Mouse (Mus musculus) splenic B cell, adult 2 months (primary cell): ENCODE data around the gene Krt17.
"Not testable (repeated sequence)": the region's sequence is repeated elsewhere in the genome, so short reads cannot be mapped to it uniquely, and the experiment has no call there.

Experiments
- DNase-seq: peaks from one replicate; pipeline ENCODE4 v3.0.0-alpha.2; 2011; ENCODE audit warnings: low read depth, low spot score
- H3K27me3 ChIP-seq: 2 replicates; pipeline ENCODE4 v1.6.1; 2012; ENCODE audit warnings: mild to moderate bottlenecking, low read length, moderate library complexity, mixed read lengths; ENCODE audit not compliant: control insufficient read depth, poor library complexity, insufficient read depth, severe bottlenecking
- H3K36me3 ChIP-seq: 2 replicates; pipeline ENCODE4 v1.6.1; 2012; ENCODE audit warnings: mild to moderate bottlenecking, low read length, moderate library complexity, mixed read lengths; ENCODE audit not compliant: control insufficient read depth, poor library complexity, insufficient read depth, severe bottlenecking

Krt17 gene

DNA sequence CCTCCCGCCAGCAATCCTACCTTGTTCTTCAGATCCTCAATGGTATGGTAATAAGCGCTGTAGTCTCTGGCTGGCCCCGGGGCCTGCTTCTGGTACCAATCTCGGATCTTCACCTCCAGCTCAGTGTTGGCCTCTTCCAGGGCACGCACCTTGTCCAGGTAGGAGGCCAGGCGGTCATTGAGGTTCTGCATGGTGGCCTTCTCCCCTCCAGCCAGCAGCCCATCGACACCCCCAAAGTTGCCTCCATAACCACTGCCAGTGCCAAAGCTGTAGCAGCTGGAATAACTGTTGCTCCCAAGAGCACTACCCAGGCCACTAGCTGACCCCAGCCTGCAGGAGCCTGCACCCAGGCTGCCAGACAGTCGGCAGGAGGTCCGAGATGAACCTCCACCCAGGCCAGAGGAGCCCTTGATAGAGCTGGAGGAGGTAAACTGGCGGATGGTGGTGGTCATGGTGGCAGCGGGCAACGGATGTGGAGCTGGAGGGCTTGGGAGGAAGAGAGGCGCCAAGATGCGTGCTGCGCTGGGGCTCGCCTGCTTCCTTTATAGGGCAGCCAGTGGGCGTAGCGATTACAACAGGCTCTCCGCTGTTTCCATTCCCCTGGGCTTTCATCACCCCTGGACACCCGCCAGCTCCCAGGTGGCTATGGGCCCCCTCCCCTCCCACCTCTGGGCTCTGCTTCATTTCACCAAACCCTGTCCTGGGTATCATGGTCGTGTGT, at the start of gene Krt17:
Gene Krt17, minus strand, starts transcription at position 516 of the 721 bp plus-strand sequence.
- Histone ChIP-seq H3K27me3 (no peaks in the 10 kb centered on the region), H3K36me3 (no peaks in the 10 kb centered on the region)
- no peak for DNase-seq

DNA sequence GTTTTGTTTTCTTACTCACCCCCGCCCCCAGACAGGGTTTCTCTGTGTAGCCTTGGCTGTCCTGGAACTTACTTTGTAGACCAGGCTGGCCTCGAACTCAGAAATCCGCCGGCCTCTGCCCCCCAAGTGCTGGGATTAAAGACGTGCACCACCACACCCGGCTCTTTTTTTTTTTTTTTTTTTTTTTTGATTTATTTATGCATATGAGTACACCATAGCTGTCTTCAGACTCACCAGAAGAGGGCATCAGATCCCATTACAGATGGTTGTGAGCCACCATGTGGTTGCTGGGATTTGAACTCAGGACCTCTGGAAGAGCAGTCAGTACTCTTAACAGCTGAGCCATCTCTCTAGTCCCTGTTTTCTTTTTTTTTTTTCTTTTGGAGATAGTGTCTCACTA, 47.8 kb upstream of the Krt17 start:
- H3K27me3 ChIP-seq, H3K36me3 ChIP-seq, DNase-seq: not testable (repeated sequence)

DNA sequence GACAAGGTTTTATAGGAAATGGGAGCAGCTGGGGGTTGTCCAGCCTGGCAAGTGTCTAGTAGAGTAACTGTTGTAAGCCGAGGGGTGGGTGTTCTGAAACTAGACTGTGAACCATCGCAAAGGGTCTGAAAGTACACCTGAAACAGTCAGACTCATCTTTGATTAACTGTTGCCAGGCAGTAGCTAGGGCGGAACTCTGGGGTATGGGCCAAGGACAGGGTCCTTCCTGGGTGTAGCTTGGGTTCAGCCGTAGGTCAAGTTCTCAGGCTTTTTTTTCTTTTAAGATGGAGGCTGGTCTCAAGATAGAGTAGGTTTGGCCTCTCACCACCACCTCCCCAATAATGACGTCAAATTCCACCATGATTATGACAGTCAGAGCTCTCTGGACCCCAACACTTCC, 47.1 kb upstream of the Krt17 start:
- H3K27me3 ChIP-seq, result no peaks in the 10 kb centered on the region
- no peak for DNase-seq
- no peaks in the 10 kb centered on the region for H3K36me3 ChIP-seq

DNA sequence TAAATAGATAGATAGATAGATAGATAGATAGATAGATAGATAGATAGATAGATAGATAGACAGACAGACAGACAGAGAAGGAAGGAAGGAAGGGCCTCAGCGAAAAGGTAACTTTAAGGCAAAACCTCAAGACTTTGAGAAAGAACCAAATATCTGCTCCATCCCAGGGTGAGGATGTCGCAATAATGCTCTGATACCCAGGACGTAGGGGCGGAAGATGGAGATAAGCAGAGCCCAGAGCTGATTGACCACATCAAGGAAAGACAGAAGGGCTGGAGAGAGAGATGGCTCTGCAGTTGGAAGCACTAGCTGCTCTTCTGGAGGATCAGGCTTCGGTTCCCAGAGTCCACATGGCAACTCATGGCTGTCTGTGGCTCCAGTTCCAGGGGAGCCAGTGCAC, 40.5 kb upstream of the Krt17 start:
- no peaks in the 10 kb centered on the region for H3K27me3 ChIP-seq
- H3K36me3 ChIP-seq, result no peaks in the 10 kb centered on the region
- no peak for DNase-seq

GRCm38 (mm10) chr11:100300293-100300692, 39.5 kb upstream of the Krt17 start:
- no peaks in the 10 kb centered on the region for H3K36me3 ChIP-seq
- H3K27me3 ChIP-seq, result no peaks in the 10 kb centered on the region
- DNase-seq, result peak; percentile 85

DNA sequence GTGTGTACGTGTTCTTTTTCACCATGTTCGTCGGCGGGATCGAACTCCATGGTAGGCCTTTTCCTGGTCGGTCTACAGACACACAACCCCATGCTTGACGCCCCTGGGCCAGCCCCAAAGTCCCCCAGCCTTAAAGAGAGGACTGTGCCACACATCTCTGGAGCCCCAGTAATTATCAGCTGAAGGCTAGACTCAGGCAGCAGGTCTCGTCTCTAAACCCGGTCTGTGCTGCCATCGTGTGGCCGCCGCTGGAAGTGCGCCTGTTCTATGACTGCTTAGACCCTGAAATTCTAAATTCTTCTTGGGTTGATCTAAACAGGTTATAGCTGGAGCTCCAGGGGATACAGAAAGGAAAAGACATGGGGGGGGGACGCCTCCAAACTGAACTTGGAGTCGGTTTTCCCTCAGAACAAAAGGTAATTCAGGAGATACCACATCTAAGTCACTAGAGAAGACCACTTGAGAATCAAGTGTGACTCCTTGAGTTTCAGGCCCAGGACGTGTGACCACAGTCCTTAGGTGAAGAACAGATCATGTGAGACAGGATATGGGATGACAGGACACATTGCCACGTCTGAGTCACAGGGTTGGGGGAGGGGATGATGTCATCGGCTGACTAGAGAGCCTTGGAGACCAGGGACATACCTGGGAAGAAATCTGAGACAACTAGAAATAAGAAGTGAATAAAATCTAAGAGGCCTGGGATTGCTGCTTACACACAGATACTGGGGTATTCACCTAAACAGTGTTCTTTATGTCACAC, 37.6 kb upstream of the Krt17 start:
- H3K27me3 ChIP-seq, result no peaks in the 10 kb centered on the region
- peak; percentile 89 for DNase-seq
- no peaks in the 10 kb centered on the region for H3K36me3 ChIP-seq

- H3K27me3 ChIP-seq, result no peaks in the 10 kb centered on the region
- H3K36me3 ChIP-seq, result no peaks in the 10 kb centered on the region
- peak; percentile 60 for DNase-seq
Observed at GRCm38 (mm10) chr11:100297801-100298200, 37.0 kb upstream of the Krt17 start.

GRCm38 (mm10) chr11:100295308-100295707, 34.5 kb upstream of the Krt17 start:
- Histone ChIP-seq H3K36me3 (no peaks in the 10 kb centered on the region), H3K27me3 (no peaks in the 10 kb centered on the region)
- peak; percentile 90 for DNase-seq

DNA sequence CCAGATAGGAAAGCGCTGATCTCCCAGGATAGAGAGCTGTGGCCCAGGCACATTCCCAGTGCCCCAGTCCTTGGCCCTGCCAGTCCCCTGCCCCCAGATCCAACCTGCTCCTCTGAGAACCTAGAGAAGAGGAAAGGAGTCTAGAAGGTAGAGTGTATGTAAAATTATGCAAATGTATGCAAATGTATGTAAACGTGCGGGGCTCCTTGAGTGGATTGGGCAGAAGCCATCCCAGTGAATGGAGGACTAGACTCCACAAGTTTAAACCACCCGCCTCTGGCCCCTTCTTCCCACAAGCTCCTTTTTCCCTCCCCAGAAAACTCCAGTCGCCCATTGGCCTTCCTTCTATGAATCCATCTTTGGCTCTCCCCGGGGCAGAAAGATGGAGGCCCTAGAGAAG, 32.1 kb upstream of the Krt17 start:
- no peaks in the 10 kb centered on the region for H3K36me3 ChIP-seq
- no peaks in the 10 kb centered on the region for H3K27me3 ChIP-seq
- no peak for DNase-seq

GRCm38 (mm10) chr11:100290235-100290634, 29.4 kb upstream of the Krt17 start:
- DNase-seq, result no peak
- no peaks in the 10 kb centered on the region for H3K27me3 ChIP-seq
- no peaks in the 10 kb centered on the region for H3K36me3 ChIP-seq

DNA sequence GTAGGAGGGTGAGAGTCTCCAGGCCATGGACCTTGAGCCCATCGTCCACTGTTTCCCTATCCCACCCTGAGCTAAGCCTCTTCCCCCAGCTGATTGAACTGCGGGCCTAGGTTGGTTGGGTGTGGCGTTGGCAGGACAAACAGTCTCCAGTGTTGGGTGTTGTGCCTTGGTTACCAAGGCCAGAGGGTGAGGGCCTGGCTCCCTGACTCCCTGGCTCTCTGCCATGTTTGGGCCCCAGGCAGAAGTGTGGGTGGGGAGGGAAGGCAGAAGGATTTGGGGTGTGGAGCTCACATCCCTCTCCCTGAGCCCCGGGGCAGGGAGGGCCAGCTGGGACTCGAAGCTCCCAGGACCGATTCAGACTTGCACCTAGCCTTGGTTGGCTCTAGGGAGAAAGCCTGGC, 28.1 kb upstream of the Krt17 start:
- DNase-seq, result no peak
- H3K36me3 ChIP-seq, result no peaks in the 10 kb centered on the region
- no peaks in the 10 kb centered on the region for H3K27me3 ChIP-seq

- Histone ChIP-seq H3K36me3 (no peaks in the 10 kb centered on the region), H3K27me3 (no peaks in the 10 kb centered on the region)
- no peak for DNase-seq
Observed at GRCm38 (mm10) chr11:100287024-100287423, 26.2 kb upstream of the Krt17 start.

DNA sequence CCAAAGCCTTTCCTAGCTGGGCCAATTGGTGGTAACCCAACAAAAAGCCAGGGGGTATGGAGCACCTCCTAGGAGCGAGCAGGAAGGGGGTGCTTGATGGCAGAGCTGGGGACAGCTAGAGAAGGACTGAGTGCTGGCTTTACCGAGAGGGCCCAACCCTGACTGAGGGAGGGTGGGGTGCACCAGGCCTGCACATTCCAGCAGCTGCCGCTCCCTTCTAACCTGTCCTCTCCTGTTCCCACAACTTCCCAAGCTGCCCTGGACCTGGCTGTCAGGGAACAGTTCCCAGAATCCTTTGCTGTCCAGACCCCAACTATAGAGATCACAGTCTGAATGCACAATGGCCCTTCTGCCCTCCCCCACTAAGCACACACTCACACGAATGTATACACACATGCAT, 24.2 kb upstream of the Krt17 start:
- H3K27me3 ChIP-seq, result no peaks in the 10 kb centered on the region
- no peak for DNase-seq
- H3K36me3 ChIP-seq, result no peaks in the 10 kb centered on the region

DNA sequence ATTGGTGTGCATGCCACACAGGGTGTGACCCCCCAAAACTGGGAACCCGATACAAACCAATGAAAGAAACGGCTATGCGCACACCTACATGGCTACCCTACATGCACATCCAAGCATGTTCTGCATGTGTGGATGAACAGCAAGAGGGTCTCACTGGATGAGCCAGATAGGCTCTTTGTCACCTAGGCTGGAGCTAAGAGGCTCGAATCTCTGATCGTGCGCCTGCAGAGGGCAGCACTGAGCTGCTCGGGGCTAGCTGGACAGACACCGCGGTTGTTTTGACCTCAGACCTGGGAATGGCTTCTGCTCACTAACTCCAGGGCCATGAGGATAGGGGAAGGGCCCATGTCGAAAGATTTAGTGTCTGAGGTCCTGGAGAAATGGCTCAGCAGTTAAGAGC, 21.7 kb upstream of the Krt17 start:
- peak; percentile 76 for DNase-seq
- no peaks in the 10 kb centered on the region for H3K36me3 ChIP-seq
- no peaks in the 10 kb centered on the region for H3K27me3 ChIP-seq

GRCm38 (mm10) chr11:100281596-100282544, 21.0 kb upstream of the Krt17 start:
- Histone ChIP-seq H3K27me3 (no peaks in the 10 kb centered on the region), H3K36me3 (no peaks in the 10 kb centered on the region)
- DNase-seq, result peak; percentile 86
